Mouse (Mus musculus): ENCODE results near the gene Tmem129.
A peak's percentile ranks its signal among the peaks of the same experiment; 100 is the strongest.

Tmem129 gene

DNA sequence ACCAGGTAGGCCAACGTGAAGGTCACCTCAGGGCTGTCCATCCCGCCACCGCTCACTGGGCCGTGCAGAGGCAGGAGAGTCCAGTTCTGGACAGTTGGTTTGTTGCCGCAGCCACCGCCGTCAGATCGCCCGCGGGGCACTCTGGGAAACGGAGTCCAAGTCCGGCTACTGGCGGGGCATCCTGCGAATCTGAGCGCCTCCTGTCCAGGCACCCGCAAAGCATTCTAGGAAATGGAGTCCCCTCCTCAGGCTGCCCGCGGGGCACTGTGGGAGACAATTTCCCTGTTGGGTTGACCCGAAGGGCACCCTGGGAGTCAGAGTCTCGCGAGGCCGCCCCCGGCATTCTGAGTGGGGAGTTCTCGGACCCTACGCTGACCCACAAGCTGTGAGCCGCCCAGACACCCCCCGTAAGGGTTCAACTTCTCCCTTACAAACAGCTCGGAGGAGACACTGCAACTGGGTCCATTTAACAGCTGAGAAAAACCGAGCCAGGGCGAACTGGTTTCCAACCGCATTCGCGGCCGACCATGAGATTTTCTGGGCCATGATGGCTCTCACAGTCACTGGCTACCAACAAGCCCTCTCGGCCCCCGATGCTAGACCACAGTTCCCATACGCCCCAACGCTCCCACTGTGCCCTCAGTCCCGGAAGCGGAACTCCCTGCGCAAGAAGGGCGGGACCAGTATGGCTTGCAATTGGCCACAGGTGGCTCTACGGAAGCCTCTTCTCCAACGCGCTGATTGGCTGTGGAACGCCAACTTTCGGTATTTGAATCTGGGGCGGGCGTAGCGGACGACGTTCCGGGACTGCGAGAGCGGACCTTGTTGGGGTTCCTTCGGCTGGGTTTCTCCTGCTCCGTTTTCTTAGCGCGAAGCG, at the start of gene Tmem129, which contains the start of gene Tacc3:
Gene Tmem129, minus strand, starts transcription at position 630 of the 877 bp plus-strand sequence.
Gene Tacc3, plus strand, starts transcription at position 342 of the 877 bp plus-strand sequence.
- DNase-seq: peak; percentile 97 to 99

DNA sequence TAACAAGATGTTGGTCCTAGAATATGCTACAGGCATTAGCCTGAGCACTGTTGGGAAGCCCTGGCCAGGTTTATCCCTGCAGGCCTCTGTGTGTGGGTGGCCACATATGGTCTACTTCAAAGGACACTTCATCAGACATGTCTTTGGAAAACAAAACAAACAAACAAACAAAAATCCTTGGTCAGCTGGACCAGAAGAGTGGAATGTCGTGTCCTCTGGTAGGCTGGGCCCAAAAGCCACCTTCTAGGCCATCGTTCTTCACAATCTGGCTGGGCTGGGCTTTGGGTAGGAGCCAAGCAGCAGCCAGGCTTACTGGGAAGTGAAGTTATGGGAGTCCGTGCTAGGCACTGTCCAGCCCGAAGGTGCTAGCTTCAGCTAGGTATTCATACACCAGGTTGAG, 48.9 kb upstream of the Tmem129 start:
- no peak for DNase-seq

DNA sequence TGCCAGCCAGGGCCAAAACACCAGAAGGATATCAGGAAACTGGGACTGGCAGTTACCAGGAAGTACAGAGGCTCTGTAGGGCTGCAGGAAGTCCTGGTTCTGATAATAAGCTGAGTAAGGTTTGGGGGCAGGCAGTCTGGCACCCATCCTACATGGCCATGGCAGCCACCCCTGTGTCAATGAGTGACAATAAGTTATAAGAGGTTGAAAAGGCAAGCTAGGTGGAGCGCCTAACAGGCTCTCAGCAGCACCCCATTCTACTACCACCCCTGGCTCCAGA, 48.1 kb upstream of the Tmem129 start:
- no peak for DNase-seq

DNA sequence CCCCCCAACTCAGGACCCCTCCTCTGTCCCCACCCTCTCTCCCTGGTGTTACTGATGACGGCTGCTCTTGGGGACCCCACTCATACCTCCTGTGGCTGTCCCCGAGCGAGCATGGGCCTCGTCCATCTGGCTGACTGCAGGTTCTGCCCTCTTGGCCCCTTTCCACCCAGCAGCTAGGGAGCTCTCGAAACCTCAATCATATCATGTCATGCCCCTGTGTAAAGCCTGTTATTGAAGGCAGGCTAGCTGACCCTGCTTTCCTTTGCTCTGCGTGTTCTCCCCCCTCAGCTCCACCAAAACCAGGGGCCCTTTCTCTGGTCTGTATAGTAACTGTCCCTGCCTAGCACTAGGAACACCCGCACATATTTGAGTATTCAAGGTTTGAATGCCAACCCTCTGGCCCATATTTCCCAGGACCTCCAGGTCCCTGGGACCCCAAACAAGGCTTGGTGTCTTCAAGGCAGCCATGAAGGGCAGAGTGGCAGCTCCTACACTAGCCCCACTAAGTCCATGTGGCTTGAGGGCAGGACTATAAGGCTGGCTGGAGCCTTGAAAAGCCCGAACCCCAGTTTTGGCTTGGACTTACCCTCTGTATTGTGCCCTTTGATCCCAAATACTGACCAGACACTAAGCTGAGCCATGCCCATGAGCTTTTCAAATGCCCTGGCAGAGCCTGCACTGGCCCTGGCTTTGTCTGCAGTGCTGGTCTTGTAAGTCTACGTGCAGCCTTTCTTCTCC, 47.6 kb upstream of the Tmem129 start:
- DNase-seq: peak in 1 of 2 experiments; percentile 33

DNA sequence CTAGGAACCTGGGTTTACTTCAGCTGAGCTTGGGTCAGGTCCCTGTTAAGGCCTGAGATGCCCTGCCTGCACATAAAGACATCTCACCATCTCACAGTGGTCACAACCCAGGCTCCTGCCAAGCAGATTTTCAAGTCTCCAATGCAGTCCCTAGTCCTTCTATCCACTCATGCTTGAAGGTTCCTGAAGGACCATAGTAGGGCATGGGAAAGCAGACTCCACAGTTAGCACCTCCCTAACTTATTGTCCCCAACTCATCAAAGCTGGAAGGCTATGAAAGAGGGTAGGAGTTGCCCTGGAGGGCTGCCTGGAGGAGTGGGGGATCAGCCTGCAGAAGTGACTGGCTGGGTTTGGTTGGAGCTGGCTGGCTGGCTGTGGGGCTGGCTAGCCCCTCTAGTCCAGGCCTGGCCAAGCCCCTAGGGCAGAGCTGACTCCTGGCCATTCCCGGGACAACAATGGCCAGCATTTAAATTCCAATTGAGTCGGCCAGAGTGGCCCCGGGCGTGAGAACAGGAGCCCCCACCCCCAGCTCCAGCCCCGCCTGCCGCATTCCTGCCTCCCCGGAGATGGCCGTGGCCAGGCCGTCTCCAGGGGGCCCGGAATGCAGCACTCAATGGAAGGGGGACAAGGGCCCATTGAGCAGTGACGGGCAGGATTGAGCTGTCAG, 46.9 kb upstream of the Tmem129 start:
- peak in 1 of 2 experiments; percentile 25 for DNase-seq

DNA sequence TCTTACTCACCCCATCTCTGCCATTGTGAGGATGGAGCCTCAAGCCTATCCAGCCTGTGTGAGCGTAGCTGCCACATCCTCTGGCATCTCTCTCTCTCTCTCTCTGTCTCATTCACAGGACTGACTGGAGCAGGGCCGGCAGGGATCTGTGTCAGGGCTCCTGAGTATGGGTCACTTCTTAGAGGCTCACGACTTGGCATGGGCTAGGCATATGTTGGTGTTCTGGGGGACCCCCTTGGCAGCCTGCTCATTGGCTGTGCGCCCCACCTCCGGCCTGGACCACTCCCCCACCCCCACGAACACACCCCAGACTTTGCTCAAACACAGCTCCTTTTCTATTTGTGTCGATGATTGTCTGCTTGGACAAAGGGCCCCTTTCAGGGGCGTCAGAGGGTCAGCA, 45.8 kb upstream of the Tmem129 start:
- DNase-seq: no peak

DNA sequence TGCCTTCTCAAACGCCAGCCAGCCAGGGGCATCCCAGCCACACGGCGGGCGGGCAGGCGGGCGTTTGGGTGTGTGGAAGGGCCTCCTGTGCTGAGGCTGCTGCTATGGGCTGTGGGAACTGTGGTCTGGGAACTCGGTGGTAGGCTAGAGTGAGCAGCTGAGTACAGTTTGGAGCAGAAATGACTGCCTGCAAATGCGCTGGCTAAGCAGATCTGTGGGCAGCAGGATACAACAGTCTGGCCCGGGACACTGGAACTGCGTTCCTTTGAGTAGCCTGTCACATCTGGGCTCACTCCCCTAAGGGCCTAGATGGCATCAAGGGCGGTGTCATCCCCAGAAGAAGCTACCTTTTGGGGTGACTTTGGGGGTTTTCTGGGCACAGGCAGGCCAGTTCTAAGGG, 43.6 kb upstream of the Tmem129 start:
- DNase-seq: no peak

DNA sequence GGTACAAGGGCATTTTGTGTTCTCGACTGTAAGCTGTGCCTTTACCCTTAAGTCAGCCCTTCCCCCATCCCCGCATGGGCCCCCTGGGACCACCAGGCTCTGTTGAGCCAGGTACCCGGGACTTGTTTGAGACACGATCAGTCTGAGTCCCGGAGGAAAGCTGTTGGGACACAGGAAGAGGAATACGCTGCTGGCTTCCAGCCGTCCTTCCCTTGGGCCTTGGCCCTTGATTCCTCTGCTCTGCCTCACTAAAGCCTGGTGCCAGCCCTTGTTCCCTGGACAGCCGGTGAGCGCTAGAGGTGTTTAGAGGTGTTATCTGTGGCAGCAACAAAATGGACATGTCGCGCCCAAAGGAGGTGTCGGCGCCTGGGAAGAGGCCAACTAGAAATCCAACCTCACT, 41.8 kb upstream of the Tmem129 start:
- no peak for DNase-seq

DNA sequence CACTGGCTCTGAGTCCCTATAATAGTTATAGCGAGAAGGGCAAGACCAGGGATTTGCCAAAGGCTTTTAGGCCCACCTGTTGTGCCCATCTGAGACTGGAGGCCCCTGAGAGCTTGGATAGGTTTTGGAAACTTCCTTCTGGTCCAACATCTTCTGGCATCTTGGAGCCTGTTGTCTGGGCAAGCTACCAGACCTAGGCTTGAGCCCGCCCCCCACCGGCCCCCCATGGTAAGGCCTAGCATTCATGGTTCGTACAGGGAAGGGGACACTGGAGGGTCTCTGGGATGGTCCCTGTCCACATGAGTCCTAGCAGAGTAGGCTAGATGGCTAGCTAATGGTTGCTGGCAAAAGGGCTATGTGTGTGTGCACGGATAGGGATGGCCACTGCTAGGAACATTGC, 40.5 kb upstream of the Tmem129 start:
- no peak for DNase-seq

DNA sequence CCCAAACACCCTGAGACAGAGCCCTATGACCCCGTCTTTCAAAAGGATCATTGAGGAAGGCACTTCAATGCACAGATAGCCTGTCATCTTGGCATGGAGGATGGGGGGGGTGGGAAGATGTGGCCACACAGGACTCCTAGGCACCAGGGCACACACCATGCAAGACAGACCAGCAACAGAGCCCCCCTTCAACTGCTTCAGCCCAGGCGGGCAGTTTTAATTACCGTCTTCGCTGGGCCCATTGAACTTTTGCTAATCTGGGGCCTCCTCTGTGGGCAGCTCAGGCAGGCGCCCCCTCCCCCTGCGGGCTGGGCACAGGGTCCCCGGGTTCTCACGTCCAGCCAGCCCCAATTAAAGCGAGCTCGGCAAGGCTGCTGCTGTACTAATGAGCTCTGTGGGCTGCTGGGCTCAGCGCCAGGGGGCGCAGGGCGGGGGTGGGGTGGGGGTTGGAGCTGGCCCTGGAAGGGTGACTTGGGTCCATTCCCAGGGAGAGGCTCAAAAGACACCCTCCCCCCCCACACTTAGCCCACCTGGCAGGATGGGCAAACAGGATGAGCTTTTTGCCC, 39.8 kb upstream of the Tmem129 start:
- no peak for DNase-seq

DNA sequence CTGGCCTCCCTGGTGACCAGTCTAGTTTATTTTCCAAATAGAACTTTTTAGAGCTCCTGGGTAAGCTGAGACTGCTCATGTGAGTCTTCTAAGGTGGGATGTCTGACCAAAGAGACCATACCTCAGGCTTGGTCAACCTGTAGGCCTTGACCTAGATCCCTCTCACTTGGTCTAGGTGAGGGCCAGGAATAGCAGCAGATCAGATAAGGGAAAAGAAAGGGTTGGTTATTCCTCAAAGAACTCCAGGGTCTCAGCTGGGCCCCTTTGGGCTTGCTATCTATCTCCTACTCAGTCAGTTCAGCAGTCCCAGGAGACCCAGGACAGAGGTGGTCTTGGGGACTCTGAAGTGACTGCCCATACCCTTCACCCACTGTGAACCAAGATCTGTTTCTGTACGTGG, 39.3 kb upstream of the Tmem129 start:
- no peak for DNase-seq

DNA sequence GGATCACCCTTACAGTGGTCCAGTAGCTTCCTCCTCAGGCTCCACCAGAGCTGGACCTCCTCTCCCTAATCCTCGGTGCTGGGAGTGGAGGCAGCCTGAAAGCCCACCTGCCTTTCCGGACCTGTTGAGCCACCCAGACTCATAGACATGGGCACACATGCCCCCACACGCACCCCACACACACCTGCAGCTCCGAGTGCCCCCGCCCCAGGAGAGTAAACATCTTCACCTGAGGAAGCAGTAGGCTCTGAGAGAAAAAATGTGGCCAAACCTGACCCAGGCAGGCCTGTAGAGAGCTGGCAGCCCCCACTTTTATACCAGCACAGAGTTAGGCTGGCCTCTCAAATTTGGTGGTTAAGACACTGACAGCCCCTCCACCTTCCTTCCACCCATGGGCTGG, 38.2 kb upstream of the Tmem129 start:
- DNase-seq: no peak

DNA sequence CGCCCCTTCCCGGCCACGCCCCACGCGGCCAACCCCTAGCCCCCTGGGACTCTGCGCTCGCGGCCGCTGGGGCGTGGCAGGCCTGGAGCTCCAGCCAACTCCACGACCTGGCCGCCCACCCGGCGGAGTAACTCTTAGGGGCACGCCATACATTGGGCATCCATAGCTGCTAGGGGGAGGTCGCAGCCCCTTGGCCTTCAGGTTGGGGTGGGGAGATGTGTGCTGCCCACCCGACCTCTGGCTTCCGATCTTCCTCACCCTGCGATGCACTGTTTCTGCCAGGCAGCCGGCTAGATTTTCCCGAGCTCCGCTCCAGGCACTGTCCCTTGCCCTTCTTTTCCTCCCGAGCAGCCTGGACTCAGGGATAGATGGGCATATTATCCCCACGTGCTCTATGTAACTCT, 37.5 kb upstream of the Tmem129 start:
- no peak for DNase-seq

DNA sequence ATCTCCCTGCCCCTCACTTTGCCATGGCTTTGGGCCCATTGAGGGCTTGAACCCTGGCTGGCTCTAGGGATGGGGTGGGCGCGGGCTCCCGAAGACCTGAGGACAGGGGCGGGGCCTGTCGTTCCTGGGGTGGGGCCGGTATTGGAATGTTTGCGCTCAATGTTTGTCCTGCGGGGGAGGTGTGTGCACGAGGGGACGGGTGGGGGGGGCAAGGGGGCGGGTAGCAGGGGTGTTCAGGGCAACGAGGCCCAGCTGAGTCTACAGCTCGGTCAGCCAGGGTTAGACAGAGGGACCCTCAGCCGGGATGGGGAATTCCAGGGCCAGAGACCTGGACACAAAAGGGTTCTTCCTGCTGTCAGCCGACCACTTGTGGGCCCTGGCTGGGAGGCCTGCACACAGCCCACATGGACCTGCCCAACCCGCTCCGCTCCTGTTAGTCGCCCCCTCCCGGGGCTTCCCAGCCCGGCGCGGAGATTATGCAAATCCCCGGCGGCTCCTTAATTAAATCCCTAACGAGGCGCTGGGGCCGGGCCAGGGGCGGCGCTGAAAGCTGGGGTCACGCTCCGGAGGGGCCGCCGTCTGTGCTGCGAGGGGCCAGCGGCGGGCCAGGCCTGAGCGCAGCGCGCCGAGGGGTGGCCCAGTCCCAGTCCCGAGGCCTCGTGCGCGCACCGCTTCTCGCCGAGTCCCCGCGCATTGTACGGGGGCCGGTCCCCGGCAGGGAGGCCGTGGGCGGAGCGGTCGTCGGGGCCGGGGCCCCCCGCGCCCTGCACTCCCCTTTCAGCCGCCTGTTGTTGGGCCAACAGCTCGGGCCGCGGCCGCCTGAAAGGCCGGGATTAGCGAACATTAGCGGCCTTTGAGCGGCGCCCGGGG, 36.9 kb upstream of the Tmem129 start:
- DNase-seq: no peak

DNA sequence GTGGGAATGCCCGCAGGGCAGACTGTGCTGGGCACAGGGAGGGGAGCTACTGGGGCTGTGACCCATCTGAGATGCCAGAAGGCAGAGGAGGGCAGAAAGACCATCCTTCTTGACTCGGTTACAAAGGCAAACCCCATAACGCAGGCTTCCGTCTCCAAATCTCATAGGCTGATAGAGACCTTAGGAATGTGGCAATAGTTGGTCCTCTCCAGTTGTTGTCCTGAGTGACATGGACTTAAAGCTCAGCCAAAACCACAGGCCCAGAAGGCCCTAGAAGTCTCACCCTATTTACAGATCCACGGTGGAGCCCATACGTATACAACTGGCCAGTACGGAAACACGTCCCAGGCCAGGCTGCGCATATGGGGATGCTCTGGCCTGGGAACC, 36.2 kb upstream of the Tmem129 start:
- no peak for DNase-seq

DNA sequence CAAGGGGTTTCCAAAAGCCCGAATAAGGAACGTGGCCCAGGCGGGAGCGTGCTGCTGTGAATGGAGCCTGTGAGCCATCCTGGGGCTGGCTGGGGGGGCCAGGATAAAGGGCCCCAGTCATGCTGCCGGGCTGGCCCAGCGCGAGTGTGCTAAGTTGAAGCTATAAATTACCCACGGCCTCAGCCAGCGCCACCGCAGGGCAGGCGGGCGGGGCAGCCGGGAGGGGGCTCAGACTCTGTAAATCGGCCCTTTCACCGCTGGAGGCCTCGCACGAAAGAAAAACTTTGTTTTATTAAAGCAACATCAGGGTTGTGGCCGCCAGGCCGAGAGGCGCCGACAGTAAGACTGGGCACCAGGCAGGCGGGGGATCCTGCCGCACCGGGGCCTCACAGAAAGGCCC, 34.2 kb upstream of the Tmem129 start:
- DNase-seq: no peak

DNA sequence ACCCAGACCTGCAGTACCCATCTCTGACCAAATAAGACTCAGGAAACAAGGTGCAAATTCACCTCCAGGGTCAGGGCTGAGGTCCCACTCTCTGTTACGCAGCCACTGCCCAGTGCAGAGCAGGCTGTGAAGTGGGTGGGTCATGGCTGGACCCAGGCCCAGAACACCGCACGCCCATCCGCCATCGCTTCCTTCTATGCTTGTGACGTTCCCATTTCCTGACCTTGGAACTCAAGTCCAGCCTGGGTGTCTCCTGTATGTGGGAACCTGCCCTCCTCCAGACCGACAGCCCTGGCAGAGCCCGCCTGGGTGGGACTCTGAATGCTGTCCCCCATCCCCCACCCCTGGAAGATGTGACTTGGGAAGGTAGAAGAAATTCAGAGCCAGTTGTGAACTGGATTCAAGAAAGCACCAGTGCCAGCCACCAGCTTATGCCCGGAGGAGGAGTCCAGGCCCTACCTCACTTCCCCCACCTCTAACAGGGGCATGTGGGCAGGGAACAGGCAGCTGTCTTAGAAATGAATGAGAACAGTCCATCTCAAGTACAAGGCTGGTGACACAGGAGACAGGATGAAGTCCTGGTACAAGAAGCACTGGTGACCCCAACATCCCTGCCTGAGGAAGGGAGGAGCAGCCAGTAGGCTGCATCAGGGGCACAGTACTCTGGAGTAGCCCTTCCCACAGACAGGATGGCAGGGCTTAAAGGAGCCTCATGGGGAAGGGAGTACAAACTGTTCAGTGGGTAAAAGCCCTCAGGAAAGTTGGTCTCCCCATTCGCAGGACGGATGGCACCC, 31.8 kb upstream of the Tmem129 start:
- no peak for DNase-seq

DNA sequence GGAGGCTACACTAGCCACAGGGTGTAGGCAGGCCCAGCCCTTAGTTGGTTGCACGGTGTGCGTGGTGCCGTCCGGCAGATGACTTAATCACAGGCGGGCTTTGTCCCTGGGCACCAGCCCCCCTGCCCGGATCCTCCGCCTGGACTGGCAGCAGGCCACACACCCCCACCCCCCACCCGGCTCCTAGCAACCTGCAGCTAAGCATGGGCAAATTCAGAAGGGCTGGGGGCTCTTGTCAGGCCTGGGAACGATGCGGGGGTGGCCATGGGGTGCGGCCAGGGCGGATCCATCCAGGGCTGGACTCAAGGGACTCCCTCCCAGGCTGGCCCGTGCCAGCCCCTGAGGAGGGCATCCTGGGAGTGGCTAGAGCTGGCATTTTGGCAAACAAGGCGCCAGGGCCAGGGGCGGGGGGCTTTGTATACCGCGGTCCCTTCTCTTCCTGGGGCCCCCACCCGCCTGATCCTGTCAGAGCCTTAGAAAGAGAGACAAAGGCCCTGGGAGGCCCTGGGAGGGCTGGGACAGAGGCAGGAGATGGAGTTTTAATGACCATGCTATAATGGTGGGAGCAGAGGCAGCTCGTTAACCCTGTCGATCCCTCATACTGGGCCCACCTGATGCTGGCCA, 31.1 kb upstream of the Tmem129 start:
- DNase-seq: no peak

DNA sequence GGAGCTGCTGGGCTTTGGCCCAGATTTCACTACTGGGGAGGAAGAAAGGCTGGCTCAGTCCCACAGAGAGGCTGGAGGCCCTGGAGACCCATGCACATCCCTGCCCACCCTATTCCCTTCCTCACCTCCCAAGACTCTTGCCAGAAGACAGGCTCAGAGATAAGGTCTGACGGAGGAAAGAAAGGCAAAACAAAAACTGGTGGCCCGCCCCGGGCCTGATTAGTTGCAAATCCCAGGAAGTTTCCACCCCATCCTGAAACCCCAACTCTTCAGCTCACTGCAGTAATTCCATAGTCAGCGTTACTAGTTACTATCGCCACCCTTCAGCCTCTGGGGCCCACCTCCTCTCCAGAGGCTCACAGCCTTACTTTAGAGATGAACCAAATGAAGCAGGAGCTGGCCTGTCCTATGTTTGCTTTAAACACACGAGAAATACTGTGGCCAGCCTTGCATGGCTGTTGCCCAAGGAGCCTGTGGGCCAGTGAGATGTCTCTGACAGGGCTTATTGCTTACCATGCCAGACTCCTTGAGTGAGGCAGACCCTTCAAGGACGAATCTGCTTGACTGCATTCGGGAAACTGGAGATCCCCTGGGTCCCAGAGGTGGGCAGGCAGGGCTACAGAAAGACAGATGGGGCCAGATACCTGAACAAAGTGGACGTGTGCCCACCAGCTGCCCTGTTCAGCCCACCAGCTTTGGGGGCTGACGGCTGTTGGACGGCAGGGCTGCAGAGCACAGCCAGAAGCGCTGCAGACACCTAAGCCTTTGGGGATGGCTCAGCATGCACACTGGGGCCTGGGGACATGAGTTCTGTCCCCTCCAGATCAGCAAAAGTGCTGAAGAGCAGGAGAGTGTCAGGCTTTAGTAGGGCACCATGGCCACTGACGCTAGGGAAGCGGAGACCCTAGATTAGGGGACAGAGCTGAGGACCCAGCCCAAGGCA, 30.3 kb upstream of the Tmem129 start:
- no peak for DNase-seq

DNA sequence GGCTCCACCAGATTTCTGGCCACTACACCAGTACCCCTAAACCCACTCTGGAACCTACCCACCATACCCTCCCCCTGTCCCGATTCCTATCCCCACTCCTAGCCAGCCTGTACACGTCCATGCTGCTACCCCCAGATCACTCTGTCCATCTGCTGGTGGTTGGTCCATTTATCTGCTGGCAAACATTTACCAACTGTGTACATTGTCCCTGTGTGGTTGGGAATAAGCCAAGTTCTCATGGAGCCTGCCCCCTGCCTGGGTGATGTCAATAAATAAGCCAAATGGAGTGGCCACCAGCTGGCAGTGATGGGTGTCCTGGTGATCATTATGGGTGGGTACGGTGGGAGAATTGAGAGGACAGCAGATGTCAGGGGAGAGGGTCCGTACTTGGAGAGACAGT, 28.9 kb upstream of the Tmem129 start:
- DNase-seq: no peak
